ENCODE assay signal across 10 mouse cellular contexts in genomic region chr11:117059120-117059519, GRCm38 (mm10). TPM values are rescaled to one million over a fixed set of nuclear protein-coding genes. Genes with fewer than 3 reads are reported as not detected.
DNase-seq lines count a peak whose midpoint lies in the region; ATAC-seq lines count a peak whose summit lies in the region.
"Had no signal": no experiment of that assay in that cellular context is flagged by ENCODE, and none has a peak within 500 bp of the region (broad histone marks: within the 10 kb centered on the region; RNA-seq: fewer than 3 reads in every experiment).

No protein-coding gene starts in this region.

- no peaks in the 10 kb centered on the region for H3K9me3 ChIP-seq in heart, embryonic 10.5 days
- no peaks in the 10 kb centered on the region for H3K9me3 ChIP-seq in hindbrain, embryonic 13.5 days
- H3K9me3 ChIP-seq in kidney, embryonic 14.5 days (ENCODE audit: control insufficient read depth, low read length), result no peaks in the 10 kb centered on the region

- H3K4me2 ChIP-seq in hindbrain, embryonic 13.5 days, result no peak overlapping the region
- H3K4me2 ChIP-seq in kidney, embryonic 14.5 days (replicated peaks; ENCODE audit: low read depth, low read length), result no peak overlapping the region

- peaks cover 7% of the 10 kb centered on the region; the same call in 1 of the 2 replicates for H3K27me3 ChIP-seq in heart, embryonic 10.5 days (ENCODE audit: insufficient read depth, poor library complexity, severe bottlenecking)
- peaks cover 6% of the 10 kb centered on the region; the same call in 1 of the 2 replicates for H3K27me3 ChIP-seq in hindbrain, embryonic 13.5 days
- 0 out of 2 replicates have a peak, but pooled peaks cover 5% of the 10 kb centered on the region for H3K27me3 ChIP-seq in kidney, embryonic 14.5 days (ENCODE audit: control insufficient read depth, insufficient read depth, low read length)

- WGBS in heart, embryonic 10.5 days, result 48% methylated on average over 8 of the region's 8 CpGs
- 63% methylated on average over 8 of the region's 8 CpGs for WGBS in hindbrain, embryonic 13.5 days
- 69% methylated on average over 8 of the region's 8 CpGs for WGBS in kidney, embryonic 14.5 days

- DNase-seq in heart, postnatal 4 days, result peak; percentile 54
- DNase-seq in heart, embryonic 10.5 days (ENCODE audit: low spot score), result no peak
- DNase-seq in kidney, postnatal 10 days, result no peak
- no peak for DNase-seq in thymus, postnatal 10 days (ENCODE audit: low spot score in 2 of 2)
- DNase-seq: lung, adult 2 months; right cerebral cortex, postnatal 4 days had no signal

- 0 out of 2 replicates have a peak overlapping the region, but pooled peaks have one; percentile 5 for H3K9ac ChIP-seq in hindbrain, embryonic 13.5 days
- no peak overlapping the region for H3K9ac ChIP-seq in kidney, embryonic 14.5 days (ENCODE audit: low read depth, low read length)

- ATAC-seq in erythroblast, adult 5-6 weeks (replicated peaks; ENCODE audit: low FRiP score, poor library complexity, severe bottlenecking), result peak; percentile 47; the same call in 1 of the 2 replicates
- no peak for ATAC-seq in hindbrain, embryonic 13.5 days (ENCODE audit: low FRiP score)
- ATAC-seq in megakaryocyte-erythroid progenitor cell, adult 5-6 weeks (replicated peaks; ENCODE audit: low FRiP score, low TSS enrichment, poor library complexity, severe bottlenecking), result peak; percentile 58
- ATAC-seq in kidney, embryonic 14.5 days (ENCODE audit: low FRiP score, low TSS enrichment), result no peak

- no peaks in the 10 kb centered on the region for H3K36me3 ChIP-seq in heart, embryonic 10.5 days
- no peaks in the 10 kb centered on the region for H3K36me3 ChIP-seq in hindbrain, embryonic 13.5 days
- no peaks in the 10 kb centered on the region for H3K36me3 ChIP-seq in kidney, embryonic 14.5 days (ENCODE audit: control insufficient read depth, insufficient read depth, low read length)

- H3K4me1 ChIP-seq in heart, embryonic 10.5 days, result peaks cover 47% of the 10 kb centered on the region
- H3K4me1 ChIP-seq in hindbrain, embryonic 13.5 days (replicated peaks), result peaks cover 56% of the 10 kb centered on the region
- no peaks in the 10 kb centered on the region for H3K4me1 ChIP-seq in kidney, embryonic 14.5 days (ENCODE audit: control insufficient read depth, insufficient read depth, low read length)

- no peak overlapping the region for H3K27ac ChIP-seq in heart, embryonic 10.5 days
- peak overlapping the region; percentile 88 for H3K27ac ChIP-seq in hindbrain, embryonic 13.5 days
- H3K27ac ChIP-seq in kidney, embryonic 14.5 days (ENCODE audit: low read depth, low read length), result no peak overlapping the region

- no peak overlapping the region for H3K4me3 ChIP-seq in heart, embryonic 10.5 days
- H3K4me3 ChIP-seq in hindbrain, embryonic 13.5 days, result no peak overlapping the region
- H3K4me3 ChIP-seq in kidney, embryonic 14.5 days (ENCODE audit: low read length), result no peak overlapping the region

RNA-seq across cellular contexts. Expression of gene Sec14l1, which starts 55.8 kb away (rescaled TPM):
- total RNA-seq in heart, postnatal 4 days (2021), result 10 to 100 TPM; 78.4 to 81.7 TPM
- polyA plus RNA-seq in heart, embryonic 10.5 days (2016; fragmentation: Nextera tagmentation; extraction: Ambion mirVana), result 46.2 and 56.0 TPM in 2 replicates
- total RNA-seq in erythroblast, adult 5-6 weeks (2015; ENCODE audit: low replicate concordance), result 15.7 and 16.9 TPM in 2 replicates
- 27.2 and 32.7 TPM in 2 replicates for total RNA-seq in erythroblast, adult 5-6 weeks (2017; ENCODE audit: low replicate concordance)
- polyA plus RNA-seq in hindbrain, embryonic 13.5 days (2015; fragmentation: Nextera tagmentation; extraction: Ambion mirVana), result 63.3 and 65.9 TPM in 2 replicates
- total RNA-seq in megakaryocyte-erythroid progenitor cell, adult 5-6 weeks (2014; fragmentation: Nextera tagmentation), result 13.5 and 14.4 TPM in 2 replicates
- total RNA-seq in megakaryocyte-erythroid progenitor cell, adult 5-6 weeks (2017), result 6.7 and 10.6 TPM in 2 replicates
- polyA plus RNA-seq in kidney, embryonic 14.5 days (2014; fragmentation: Nextera tagmentation; extraction: Ambion mirVana), result 30.2 and 36.5 TPM in 2 replicates

Comparison
In these comparisons a context has a peak if more than half of its experiments do, and no peak if none do; other contexts are left out.
1. ATAC-seq: peak in erythroblast, adult 5-6 weeks (single experiment) and megakaryocyte-erythroid progenitor cell, adult 5-6 weeks (single experiment); none in hindbrain, embryonic 13.5 days (single experiment) and kidney, embryonic 14.5 days (single experiment).